Mouse (Mus musculus) c-Kit-positive CD71-negative TER-119-negative erythroid progenitor cells, embryonic 14.5 days (primary cell): ENCODE results near the gene Ralgds.
"Not testable (repeated sequence)": the region's sequence is repeated elsewhere in the genome, so short reads cannot be mapped to it uniquely, and the experiment has no call there.

Experiments
- DNase-seq: peaks from one replicate; pipeline ENCODE4 v3.0.0-alpha.2; 2013; ENCODE audit warnings: low read depth

Ralgds gene

DNA sequence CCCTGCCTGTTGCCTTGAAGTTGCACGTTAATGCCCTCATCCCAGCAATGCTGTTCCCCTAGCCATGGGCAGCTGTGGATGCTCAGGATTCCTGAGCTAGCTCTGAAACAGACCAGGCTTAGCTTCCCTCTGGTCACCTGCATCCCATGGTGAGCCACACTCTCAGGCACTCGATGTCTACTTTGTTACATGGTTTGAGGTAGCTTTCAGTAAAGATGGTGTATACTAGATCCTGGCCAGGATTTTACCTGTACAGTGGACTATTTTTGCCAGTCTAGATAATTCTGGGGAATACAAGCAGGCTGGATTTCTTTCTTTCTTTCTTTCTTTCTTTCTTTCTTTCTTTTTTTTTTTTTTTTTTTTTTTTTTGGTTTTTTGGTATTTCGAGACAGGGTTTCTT, 7.1 kb upstream of the Ralgds start, which contains the start of gene Gm10134:
TSS of gene Gm10134 (plus strand) at position 301 of the 400 bp plus-strand sequence.
- no peak for DNase-seq

- no peak for DNase-seq
Measured at GRCm38 (mm10) chr2:28506291-28506690, 6.6 kb upstream of the Ralgds start.

- DNase-seq = not testable (repeated sequence)
Measured at GRCm38 (mm10) chr2:28511600-28511999, 1.3 kb upstream of the Ralgds start.

DNA sequence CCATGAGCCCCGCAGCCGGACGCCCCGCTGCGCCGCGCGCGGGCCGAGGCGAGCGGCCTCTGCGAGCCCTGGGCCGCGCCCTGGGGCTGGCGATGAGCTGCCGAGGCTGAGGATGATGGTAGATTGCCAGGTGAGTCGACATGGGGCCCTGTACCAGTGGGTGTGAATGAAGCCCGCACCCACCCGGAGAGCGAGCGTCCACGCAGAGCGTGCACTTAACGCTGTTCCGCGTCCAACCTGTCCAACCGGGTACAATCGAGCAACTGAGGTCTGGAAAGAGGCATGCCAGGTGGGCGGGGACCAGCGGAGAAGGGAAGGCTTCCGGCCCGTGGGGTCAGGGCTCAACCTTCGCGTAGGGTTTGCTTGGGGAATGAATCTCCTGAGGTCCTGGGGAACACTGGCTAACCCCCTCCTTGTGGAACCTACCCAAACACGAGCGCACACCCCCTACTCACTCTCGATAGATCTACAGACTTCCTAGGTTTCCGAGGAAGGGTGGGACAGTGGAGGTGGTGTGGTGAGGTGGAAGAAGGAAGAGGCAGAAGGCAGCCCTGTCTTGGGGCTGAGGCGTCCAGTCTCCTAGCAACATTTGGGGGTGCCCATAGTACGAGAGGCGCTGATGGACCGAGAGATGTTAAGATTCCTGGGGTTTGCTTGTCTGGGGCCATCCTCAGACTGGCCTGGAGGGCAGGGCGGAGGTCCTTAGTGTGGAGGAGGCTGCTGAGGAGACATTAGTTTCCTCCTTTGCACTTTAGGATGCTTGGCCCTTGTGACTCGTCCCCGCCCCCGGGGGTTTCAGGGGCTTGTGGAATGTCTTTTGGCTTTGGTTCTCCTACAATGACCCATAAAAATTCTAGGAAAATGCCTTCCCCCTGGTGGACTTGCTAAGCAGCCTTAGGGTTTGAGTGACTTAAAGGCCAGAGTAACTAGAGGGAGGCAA, 776 bp downstream of the Ralgds start:
- no peak for DNase-seq

GRCm38 (mm10) chr2:28514489-28514888, 1.6 kb downstream of the Ralgds start:
- DNase-seq = peak; percentile 90

- DNase-seq = peak; percentile 92
Measured at GRCm38 (mm10) chr2:28517206-28517909, 4.4 kb downstream of the Ralgds start.

DNA sequence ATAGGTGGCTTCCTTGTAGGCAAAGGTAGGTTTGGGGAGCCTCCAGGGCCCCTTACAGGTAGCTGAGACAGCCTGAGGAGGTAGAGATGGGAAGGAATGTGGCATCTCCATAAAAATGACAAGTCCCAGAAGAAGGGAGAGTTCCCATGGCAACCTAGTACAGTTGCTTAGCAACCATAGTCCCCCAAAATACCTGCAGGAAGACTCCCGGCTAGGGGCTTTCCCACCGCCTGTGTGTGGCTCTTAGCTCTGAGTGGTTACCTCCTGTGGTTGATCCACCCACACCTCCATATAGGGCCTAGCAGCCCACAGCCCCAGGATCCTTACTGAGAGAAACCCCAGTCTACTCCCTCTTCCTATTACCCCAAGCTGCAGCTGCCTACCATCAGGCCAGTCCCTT, 5.3 kb downstream of the Ralgds start:
- no peak for DNase-seq

GRCm38 (mm10) chr2:28520581-28520980, 7.7 kb downstream of the Ralgds start:
- no peak for DNase-seq

GRCm38 (mm10) chr2:28521571-28522151, 8.7 kb downstream of the Ralgds start:
- DNase-seq = no peak

DNA sequence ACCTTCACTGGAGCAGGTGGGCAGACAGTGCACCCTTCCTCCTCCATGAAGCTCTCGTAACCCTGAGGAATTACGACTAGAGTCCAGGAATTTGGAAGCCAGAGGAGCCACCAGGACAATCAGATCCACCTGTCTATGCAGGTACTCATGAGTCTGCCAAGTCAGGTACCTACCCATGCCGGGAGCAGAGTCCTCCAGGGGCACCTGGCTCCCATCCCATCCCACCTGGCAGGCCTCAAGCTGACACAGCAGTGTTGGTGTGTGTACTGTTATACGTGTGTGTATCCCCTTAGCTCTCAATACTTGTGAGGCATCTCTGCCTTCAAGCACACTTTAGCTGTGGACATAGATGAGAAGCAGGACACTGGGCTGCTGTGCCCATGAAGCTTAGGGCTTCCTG, 9.2 kb downstream of the Ralgds start:
- DNase-seq = no peak

- no peak for DNase-seq
Measured at GRCm38 (mm10) chr2:28523643-28524117, 10.8 kb downstream of the Ralgds start.

DNA sequence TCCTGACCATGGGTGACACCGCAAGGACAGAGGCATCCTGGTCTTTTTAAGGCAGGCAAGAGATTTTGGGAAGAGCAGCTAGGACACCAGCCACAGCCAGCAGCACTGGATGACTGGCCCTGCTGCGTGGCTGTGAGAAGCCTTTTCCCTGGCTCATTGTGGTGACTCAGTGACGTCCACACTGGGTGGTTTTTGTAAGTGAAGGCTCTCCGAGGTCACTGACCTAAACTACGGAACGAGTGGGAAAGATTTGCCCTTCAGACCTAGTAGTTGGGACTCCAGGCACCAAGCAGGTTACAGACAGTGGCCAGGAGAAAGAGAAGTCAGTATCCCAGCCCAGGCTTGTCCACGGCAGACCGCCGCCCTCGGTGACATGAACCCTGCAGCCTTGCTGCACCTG, 11.5 kb downstream of the Ralgds start:
- DNase-seq = no peak

GRCm38 (mm10) chr2:28525219-28525942, 12.5 kb downstream of the Ralgds start:
- DNase-seq = no peak

DNA sequence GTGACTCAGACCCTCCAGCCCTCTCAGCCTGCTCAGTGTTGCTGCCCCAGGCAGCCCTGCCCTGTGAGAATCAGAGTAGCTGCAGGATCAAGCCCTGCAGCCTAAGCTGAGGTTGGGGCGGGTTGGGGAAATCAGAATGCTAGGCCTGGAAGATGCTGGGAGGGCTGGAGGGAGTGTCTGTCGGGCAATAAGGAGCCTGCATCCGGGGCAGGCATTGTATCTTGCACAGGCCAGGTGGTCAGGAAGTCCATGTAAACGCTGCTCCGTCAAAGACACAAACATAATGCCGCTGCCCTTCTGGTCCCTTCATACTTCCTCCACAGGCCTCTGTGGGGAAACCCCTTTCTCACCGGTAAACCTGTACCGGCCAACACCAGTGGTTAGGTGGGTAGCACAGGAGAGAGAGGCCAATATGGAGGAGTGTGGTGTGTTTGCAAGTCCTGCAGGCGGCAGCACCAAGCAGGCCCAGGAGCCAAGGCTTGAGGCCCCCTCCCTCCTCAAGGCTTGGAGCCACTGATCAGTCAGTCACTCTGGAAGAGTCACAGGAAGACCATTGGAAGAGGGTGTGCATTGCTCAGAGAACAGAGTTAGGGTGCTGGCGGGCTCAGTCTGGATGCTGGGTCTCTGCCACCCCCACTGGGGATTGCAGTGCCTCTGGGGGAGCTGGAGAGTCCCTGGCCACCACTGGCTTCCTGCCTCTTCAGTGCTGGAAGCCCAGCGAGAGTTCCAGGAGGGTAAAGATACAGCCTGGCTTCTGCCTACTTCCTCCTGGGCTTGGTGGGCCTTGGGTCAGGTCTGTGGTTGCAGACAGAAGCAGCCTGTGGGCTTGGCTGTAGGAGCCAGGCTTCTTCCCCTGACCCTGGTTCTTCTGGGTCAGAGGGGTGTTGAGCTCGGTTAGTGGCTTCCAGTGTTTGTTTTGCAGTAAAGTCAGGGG, 13.3 kb downstream of the Ralgds start:
- no peak for DNase-seq

GRCm38 (mm10) chr2:28527436-28528353, 14.8 kb downstream of the Ralgds start:
- DNase-seq = no peak

- no peak for DNase-seq
Measured at GRCm38 (mm10) chr2:28528354-28528730, 15.4 kb downstream of the Ralgds start.

DNA sequence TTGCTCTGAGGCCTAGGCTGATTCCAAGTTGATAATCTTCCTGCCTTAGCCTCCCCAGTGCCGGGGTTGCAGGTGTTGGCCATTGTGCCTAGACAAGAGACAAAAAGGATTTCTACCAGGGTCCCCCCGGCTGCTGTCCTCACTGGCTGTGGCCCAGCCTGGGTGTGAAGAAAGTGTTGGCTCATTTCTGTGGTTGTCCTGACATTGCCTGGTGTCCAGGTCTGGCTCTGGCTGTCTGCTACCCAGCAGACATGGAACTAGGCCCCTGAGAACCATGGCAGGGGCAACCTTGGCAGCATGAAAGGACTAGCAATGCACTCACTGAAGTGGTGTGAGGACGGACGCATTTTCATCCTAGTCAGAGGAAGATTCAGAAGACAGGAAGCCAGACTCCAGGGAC, 16.9 kb downstream of the Ralgds start:
- no peak for DNase-seq

GRCm38 (mm10) chr2:28530311-28530710, 17.4 kb downstream of the Ralgds start:
- DNase-seq = no peak

GRCm38 (mm10) chr2:28532938-28533771, 20.2 kb downstream of the Ralgds start:
- DNase-seq = peak; percentile 70
